Mouse (Mus musculus): ENCODE data around the gene Myo1g. TPM values are rescaled to one million over a fixed set of nuclear protein-coding genes. Genes with fewer than 3 reads are reported as not detected.
A peak's percentile ranks its signal among the peaks of the same experiment; 100 is the strongest.
"Not testable (repeated sequence)": the region's sequence is repeated elsewhere in the genome, so short reads cannot be mapped to it uniquely, and the experiment has no call there.

The Myo1g gene
- polyA plus RNA-seq, 1 experiment from 2014 or later: 4.1 TPM

DNA sequence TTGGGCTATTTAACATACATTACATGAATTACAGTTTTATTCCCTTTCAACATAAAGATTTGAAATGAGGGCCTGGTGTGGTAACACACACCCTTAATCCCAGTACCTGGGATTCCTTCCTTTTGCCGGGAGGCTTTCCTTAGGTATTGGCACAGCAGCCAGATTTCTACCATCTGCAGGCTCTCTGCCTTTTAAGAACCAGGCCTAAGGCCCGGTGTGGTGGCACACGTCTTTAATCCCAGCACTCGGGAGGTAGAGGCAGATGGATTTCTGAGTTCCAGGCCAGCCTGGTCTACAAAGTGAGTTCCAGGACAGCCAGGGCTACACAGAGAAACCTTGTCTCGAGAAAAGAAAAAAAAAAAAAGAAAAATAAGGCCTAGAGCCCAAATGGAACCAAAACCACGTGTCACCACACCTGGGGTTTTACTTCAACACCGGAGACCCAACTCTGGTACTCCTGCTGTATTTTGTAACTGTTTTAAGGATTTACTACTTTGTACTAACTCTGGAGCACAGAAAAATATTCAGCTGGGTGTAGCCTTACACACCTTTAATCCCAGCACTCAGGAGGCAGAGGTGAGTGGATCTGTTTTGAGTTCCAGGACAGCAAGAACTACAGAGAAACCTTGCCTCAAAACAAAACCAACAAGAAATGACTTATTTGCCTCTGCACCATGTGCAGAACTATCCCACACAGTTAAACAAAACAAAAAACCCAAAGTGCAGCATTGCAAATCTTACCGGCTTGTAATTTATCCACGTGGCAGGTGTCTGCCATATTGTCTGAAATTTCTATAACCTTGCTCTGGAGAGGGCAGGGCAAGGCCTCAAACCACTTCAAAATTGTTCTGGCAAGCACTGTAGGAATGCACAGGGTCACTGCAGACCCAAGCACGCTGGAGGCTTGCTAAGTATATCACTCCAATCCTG is 6.8 kb upstream of the Myo1g start:
- peak overlapping the region; percentile 79 for H3K9ac ChIP-seq
- peak overlapping the region; percentile 76 for H3K4me2 ChIP-seq
- WGBS: 8% methylated on average over 10 of the region's 10 CpGs
- H3K4me1 ChIP-seq: peaks cover 11% of the 10 kb centered on the region
- no peaks in the 10 kb centered on the region for H3K27me3 ChIP-seq
- ATAC-seq (ENCODE audit: borderline replicate concordance, extremely low read depth, low FRiP score, low TSS enrichment): peak; percentile 10; the same call in 1 of the 2 replicates
- H3K4me3 ChIP-seq: peak overlapping the region; percentile 72
- H3K27ac ChIP-seq: peak overlapping the region; percentile 91
- H3K9me3 ChIP-seq: no peaks in the 10 kb centered on the region
- H3K36me3 ChIP-seq: peaks cover 30% of the 10 kb centered on the region

DNA sequence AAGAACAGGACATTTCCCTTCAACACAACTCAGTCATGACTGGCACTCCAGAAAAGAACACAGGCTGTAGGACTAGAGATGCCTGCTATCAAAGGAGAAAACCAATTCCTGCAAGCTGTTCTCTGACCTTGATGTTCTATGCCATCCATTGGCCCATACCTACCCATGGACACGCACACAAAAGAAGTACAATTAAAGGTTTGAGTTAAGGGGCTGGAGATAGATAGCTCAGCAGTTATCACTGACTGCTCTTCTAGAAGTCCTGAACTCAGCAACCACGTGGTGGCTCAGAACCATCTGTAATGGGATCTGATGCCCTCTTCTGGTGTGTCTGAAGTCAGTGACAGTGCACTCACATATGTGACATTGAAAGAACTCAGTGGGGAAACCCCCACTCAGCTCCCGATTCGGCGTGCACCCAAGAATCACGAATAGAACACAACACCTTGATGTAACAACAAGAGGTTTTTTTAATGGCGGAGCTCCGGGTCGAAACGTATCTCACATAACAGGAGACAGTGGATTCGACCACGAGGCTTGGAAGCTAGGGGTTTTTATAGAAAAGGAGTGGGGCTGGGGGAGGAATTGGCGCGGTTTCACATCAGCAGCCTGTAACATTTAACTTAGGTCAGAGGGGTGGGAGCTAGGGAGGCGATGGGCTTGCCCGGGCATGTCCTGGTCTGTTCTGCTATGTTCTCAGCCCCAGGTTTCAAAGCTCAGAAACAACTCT is 5.9 kb upstream of the Myo1g start:
- ATAC-seq (ENCODE audit: borderline replicate concordance, extremely low read depth, low FRiP score, low TSS enrichment); H3K27me3 ChIP-seq; H3K9me3 ChIP-seq; H3K27ac ChIP-seq: not testable (repeated sequence)
- 45% methylated on average over 12 of the region's 16 CpGs for WGBS
- Histone ChIP-seq H3K4me2 (peak overlapping the region; percentile 76), H3K9ac (peak overlapping the region; percentile 79; the same call in 1 of the 2 replicates), H3K4me1 (peaks cover 11% of the 10 kb centered on the region), H3K4me3 (peak overlapping the region; percentile 72), H3K36me3 (peaks cover 30% of the 10 kb centered on the region)

DNA sequence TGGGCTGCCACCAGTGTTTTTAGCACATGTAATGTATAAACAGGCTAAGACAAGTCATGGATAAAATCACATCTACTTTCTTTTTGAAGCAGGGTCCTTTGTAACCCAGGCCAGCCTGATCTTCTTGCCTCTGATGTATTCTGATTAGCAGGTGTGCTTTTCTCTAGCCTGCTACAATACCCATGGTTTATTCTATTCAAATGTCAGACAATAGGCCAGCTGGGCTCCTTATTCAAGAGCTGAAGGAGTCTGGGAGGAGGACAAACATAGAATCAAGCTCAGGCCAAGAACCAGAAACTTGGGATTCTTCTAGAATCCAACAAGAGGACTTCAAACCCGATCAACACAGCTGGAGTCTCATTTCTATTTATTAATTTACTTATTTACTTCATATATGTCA is 4.5 kb upstream of the Myo1g start:
- no peak overlapping the region for H3K4me3 ChIP-seq
- no peaks in the 10 kb centered on the region for H3K9me3 ChIP-seq
- H3K36me3 ChIP-seq: peaks cover 30% of the 10 kb centered on the region
- H3K27me3 ChIP-seq: no peaks in the 10 kb centered on the region
- no peak overlapping the region for H3K4me2 ChIP-seq
- WGBS: 97% methylated on average over 1 of the region's 1 CpGs
- no peak for ATAC-seq (ENCODE audit: borderline replicate concordance, extremely low read depth, low FRiP score, low TSS enrichment)
- no peak overlapping the region for H3K27ac ChIP-seq
- no peak overlapping the region for H3K9ac ChIP-seq
- peaks cover 11% of the 10 kb centered on the region for H3K4me1 ChIP-seq

DNA sequence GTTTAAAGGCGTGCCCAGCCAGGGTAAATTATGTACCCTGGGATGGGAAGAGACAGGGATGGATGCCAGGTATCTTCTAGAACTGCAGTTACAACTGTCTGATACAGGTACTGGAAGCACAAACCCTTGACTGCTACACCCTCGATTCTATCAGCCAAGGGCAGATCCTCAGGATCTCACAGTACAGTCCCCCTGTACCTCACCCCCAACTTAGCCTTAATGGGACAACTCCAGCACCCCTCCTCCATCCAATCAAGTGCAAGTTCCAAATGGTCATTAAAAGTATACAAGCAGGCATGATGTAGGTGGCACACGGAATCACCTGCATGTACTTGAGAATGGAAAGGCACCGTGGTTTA is 4.1 kb upstream of the Myo1g start:
- no peak overlapping the region for H3K4me3 ChIP-seq
- no peak for ATAC-seq (ENCODE audit: borderline replicate concordance, extremely low read depth, low FRiP score, low TSS enrichment)
- H3K27ac ChIP-seq: no peak overlapping the region
- peaks cover 11% of the 10 kb centered on the region for H3K4me1 ChIP-seq
- WGBS: 91% methylated on average over 4 of the region's 4 CpGs
- no peaks in the 10 kb centered on the region for H3K9me3 ChIP-seq
- H3K4me2 ChIP-seq: no peak overlapping the region
- peaks cover 30% of the 10 kb centered on the region for H3K36me3 ChIP-seq
- H3K9ac ChIP-seq: no peak overlapping the region
- no peaks in the 10 kb centered on the region for H3K27me3 ChIP-seq

DNA sequence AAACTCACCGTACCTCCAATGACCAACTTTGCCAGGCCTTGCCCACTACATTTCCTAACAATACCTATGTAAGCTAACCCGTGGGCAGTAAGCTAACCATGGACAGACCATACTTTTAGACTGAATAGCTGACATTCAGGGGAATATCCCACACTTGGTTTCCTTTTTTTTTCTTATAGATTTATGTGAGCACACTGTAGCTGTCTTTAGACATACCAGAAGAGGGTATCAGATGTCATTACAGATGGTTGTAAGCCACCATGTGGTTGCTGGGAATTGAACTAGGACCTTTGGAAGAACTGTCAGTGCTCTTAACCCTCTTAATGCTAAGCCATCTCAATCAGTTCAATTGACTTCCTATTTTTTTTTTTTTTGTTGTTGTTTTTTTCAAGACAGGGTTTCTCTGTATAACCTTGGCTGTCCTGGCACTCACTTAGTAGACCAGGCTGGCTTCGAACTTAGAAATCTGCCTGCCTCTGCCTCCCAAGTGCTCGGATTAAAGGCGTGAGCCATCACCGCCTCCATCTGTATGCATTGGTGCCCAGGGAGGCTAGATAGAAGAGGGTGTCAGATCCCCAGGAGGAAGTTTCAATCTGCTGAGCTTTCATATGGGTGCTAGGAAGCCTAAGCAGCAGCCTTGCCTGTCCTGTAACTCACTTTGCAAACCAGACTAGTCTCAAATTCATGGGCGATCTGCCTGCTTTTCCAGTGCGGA is 3.6 kb upstream of the Myo1g start:
- H3K4me2 ChIP-seq: no peak overlapping the region
- no peaks in the 10 kb centered on the region for H3K9me3 ChIP-seq
- no peak overlapping the region for H3K9ac ChIP-seq
- no peaks in the 10 kb centered on the region for H3K27me3 ChIP-seq
- H3K4me1 ChIP-seq: peaks cover 11% of the 10 kb centered on the region
- no peak for ATAC-seq (ENCODE audit: borderline replicate concordance, extremely low read depth, low FRiP score, low TSS enrichment)
- H3K36me3 ChIP-seq: peaks cover 30% of the 10 kb centered on the region
- H3K27ac ChIP-seq: no peak overlapping the region
- no peak overlapping the region for H3K4me3 ChIP-seq
- WGBS: 86% methylated on average over 8 of the region's 8 CpGs

DNA sequence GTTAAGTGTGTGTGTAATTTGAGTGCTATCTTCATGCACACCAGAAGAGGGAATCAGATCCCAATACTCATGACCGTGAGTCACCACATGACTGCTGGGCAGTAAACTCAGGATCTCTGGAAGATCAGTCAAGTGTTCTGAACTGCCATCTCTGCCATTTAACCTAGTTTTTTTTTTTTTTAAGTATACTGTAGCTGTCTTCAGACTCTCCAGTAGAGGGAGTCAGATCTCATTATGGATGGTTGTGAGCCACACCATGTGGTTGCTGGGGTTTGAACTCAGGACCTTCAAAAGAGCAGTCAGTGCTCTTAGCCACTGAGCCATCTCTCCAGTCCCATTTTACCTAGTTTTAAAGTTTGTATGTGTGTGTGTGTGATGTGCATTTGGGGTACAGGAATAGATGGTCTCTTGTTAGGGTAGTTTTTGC is 2.9 kb upstream of the Myo1g start:
- peaks cover 30% of the 10 kb centered on the region for H3K36me3 ChIP-seq
- WGBS: 30% methylated on average over 1 of the region's 1 CpGs
- H3K4me2 ChIP-seq: no peak overlapping the region
- peaks cover 11% of the 10 kb centered on the region for H3K4me1 ChIP-seq
- no peaks in the 10 kb centered on the region for H3K9me3 ChIP-seq
- no peak overlapping the region for H3K4me3 ChIP-seq
- no peaks in the 10 kb centered on the region for H3K27me3 ChIP-seq
- H3K9ac ChIP-seq: no peak overlapping the region
- H3K27ac ChIP-seq: no peak overlapping the region
- no peak for ATAC-seq (ENCODE audit: borderline replicate concordance, extremely low read depth, low FRiP score, low TSS enrichment)

DNA sequence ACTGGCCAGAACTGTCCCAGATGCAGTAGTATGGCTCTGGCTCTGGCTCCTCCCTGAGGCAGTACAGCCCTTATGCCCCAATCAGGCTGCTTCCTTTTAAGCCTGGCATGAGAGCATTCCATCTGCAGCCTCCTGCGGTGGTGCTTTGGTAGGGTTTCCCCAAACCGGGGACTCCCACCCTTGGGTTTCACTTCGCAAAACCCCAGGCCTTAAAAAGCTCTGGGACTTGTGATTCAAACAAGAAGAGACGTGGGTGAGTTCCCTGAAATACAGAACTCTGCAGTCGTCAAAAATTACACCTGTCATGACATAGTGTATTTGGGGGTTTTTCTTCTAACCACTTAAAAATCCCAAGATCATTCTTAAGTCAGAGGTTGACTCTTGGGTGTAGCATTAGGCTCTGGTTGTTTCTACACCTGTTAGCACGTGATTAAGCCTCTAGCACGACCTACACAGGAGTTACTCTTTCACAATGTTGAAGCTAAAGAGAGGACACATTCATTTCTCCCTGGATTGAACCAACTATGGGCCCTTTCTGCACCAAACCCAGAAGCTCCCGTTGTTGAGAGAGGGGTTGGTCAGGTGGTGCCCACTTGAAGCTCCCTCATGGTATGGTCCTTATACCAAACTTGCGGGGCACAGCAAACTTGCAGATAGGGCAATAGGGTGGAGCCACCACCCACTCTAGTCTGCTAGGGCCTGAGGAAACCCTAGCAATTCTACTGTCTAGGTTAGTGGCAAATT is 2.2 kb upstream of the Myo1g start:
- no peaks in the 10 kb centered on the region for H3K9me3 ChIP-seq
- peaks cover 11% of the 10 kb centered on the region for H3K4me1 ChIP-seq
- peaks cover 30% of the 10 kb centered on the region for H3K36me3 ChIP-seq
- H3K27ac ChIP-seq: no peak overlapping the region
- H3K9ac ChIP-seq: no peak overlapping the region
- no peak overlapping the region for H3K4me3 ChIP-seq
- 70% methylated on average over 9 of the region's 9 CpGs for WGBS
- ATAC-seq (ENCODE audit: borderline replicate concordance, extremely low read depth, low FRiP score, low TSS enrichment): no peak
- no peak overlapping the region for H3K4me2 ChIP-seq
- H3K27me3 ChIP-seq: no peaks in the 10 kb centered on the region

DNA sequence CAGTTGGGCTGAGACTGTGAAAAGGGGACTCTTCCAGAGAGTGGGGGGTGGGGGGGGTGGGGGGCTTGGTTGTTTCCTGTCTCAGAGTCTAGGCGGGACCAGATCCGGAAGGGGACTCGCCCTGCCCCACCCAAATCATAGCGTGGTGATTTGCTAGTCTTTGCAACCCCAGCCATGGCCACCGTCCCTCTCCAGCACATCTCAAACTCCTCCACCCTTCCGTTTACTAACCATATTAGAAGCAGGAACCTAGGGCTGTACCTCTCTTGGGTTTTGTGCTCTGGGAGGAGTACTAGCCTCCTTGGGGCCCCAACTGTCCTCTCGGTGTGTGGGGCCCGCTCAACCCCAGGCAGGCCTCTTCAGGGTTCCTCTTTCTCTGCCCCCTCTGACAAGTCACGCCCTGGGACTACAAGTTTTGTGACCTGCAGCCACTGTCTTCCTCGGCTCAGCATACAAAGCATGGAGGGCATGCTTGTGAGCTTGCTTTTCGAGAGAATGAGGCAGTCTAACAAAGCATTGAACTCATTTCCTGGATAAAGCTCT is 1.2 kb downstream of the Myo1g start:
- 65% methylated on average over 11 of the region's 11 CpGs for WGBS
- H3K36me3 ChIP-seq: peaks cover 10% of the 10 kb centered on the region
- H3K4me2 ChIP-seq: no peak overlapping the region
- no peak overlapping the region for H3K27ac ChIP-seq
- no peaks in the 10 kb centered on the region for H3K9me3 ChIP-seq
- peaks cover 6% of the 10 kb centered on the region; the same call in 1 of the 2 replicates for H3K4me1 ChIP-seq
- no peak overlapping the region for H3K4me3 ChIP-seq
- H3K9ac ChIP-seq: no peak overlapping the region
- ATAC-seq (ENCODE audit: borderline replicate concordance, extremely low read depth, low FRiP score, low TSS enrichment): 0 out of 2 replicates have a peak, but pooled peaks have one; percentile 13
- H3K27me3 ChIP-seq: no peaks in the 10 kb centered on the region

DNA sequence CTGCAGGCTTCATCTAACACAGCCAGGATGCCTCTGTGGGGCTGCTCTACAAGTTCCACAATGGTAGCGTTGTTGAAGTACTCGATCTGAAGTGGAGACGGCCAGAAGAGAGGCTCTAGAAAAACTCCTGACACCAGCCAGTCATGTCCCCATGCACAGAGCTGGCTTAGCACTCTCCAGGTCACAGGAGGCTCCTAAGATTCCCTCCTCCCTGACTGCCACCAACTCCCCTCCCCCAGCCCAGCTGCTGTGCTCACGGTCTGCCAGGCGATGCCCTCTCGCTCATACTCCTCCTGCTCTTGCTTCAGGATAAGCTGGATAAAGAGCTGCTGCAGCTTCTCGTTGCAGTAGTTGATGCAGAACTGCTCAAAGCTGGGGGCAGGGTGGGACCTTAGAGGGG is 5.9 kb downstream of the Myo1g start:
- Histone ChIP-seq H3K9ac (no peak overlapping the region), H3K4me2 (no peak overlapping the region), H3K27ac (no peak overlapping the region), H3K9me3 (no peaks in the 10 kb centered on the region), H3K4me3 (no peak overlapping the region), H3K4me1 (peaks cover 7% of the 10 kb centered on the region; the same call in 1 of the 2 replicates), H3K27me3 (no peaks in the 10 kb centered on the region), H3K36me3 (no peaks in the 10 kb centered on the region)
- ATAC-seq (ENCODE audit: borderline replicate concordance, extremely low read depth, low FRiP score, low TSS enrichment): no peak
- WGBS: 30% methylated on average over 7 of the region's 7 CpGs

DNA sequence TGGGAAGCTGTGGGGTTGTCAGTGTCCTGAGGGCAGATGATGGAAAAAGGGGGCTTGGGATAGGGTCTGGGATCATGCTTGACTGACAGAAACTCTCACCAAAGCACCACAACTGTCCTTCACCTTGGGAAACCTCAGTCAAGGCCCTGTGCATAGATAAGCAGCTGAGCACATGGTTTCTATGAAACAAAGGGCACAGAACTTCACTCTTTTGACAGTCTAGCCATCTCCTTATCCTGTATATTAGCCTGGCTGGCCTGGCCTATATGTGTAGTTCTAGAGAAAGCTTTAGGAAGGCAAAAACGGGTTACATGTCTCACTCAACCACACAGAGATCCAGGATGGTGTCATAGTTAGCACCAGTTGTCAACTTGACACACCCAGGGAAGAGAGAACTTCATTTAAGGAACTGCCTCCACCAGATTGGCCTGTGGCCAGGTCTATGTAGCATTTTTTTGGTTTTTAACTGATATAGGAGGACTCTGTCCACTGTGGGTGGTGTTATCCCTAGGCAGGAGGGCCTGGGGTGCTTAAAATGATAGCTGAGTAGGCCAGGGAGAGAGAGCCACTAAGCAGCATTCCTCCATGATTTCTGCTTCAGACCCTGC is 12.4 kb downstream of the Myo1g start:
- Histone ChIP-seq H3K27ac (no peak overlapping the region), H3K27me3 (no peaks in the 10 kb centered on the region), H3K9ac (no peak overlapping the region), H3K9me3 (no peaks in the 10 kb centered on the region), H3K36me3 (no peaks in the 10 kb centered on the region), H3K4me2 (no peak overlapping the region), H3K4me1 (no peaks in the 10 kb centered on the region), H3K4me3 (no peak overlapping the region)
- 53% methylated on average over 1 of the region's 1 CpGs for WGBS
- no peak for ATAC-seq (ENCODE audit: borderline replicate concordance, extremely low read depth, low FRiP score, low TSS enrichment)

DNA sequence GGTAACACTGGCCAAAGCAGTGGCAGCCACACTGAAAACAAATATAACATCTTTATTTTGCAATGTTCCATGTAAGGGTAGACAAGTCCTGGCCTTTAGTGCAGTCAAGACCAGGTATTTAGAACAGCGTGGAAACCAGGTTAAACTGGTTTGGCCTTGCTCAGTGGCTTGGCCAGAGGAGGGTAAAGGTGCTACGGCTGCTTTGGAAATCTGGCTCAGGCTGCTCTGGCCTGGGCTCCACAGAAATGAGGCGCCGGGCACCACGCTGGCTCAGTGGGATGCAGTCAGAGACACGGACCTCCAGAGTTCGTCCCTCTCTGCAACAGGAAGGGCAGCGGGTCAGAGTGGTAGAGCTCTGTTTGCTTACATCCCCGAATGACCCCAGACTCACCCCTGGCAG is 14.2 kb downstream of the Myo1g start:
- no peak overlapping the region for H3K9ac ChIP-seq
- no peak overlapping the region for H3K4me3 ChIP-seq
- ATAC-seq (ENCODE audit: borderline replicate concordance, extremely low read depth, low FRiP score, low TSS enrichment): no peak
- H3K36me3 ChIP-seq: no peaks in the 10 kb centered on the region
- WGBS: 53% methylated on average over 9 of the region's 9 CpGs
- H3K4me2 ChIP-seq: no peak overlapping the region
- no peaks in the 10 kb centered on the region for H3K9me3 ChIP-seq
- H3K27me3 ChIP-seq: no peaks in the 10 kb centered on the region
- H3K27ac ChIP-seq: no peak overlapping the region
- no peaks in the 10 kb centered on the region for H3K4me1 ChIP-seq
